Mouse (Mus musculus): ENCODE data around the gene C1qtnf2.

The C1qtnf2 gene

GRCm38 (mm10) chr11:43512661-43513190 is 38.6 kb downstream of the C1qtnf2 start:
- CTCF ChIA-PET = interaction anchor here in 2 of 4 experiments (1.0 to 2.9 kb wide), 5 partner anchors 18 to 87 kb away, joined by 3 to 15 read pairs (median 3); partner anchors contain the start of gene Pttg1 (in 1 of the 2)
- POLR2A ChIA-PET = interaction anchor here in 3 of 4 experiments (0.7 to 2.1 kb wide), 4 partner anchors 14 to 65 kb away, joined by 3 to 11 read pairs (median 4); no protein-coding TSS in a partner anchor

GRCm38 (mm10) chr11:43516344-43517021 is 42.4 kb downstream of the C1qtnf2 start:
- ChIA-PET POLR2A (interaction anchor here (0.5 to 2.3 kb wide), 18 partner anchors 8 to 1261 kb away, joined by 3 to 18 read pairs (median 4); partner anchors contain the start of genes Ccnjl (in 1 of the 4) and Pttg1 (in 1 of the 4)), CTCF (interaction anchor here (0.5 to 2.6 kb wide), 117 partner anchors 8 to 1787 kb away, joined by 3 to 70 read pairs (median 4); partner anchors contain the start of genes Ccnjl (in 4 of the 4), 4933415A04Rik (in 1 of the 4), Fabp6 (in 1 of the 4) and Il12b (in 1 of the 4))

GRCm38 (mm10) chr11:43517641-43518040 is 43.6 kb downstream of the C1qtnf2 start:
- CTCF ChIA-PET = interaction anchor here (0.6 to 2.5 kb wide), 22 partner anchors 8 to 592 kb away, joined by 3 to 52 read pairs (median 8); partner anchors contain the start of gene Ccnjl (in 4 of the 4)
- POLR2A ChIA-PET = interaction anchor here in 1 of 4 experiments (2.3 kb wide), 1 partner anchor 21 kb away, joined by 13 read pairs; no protein-coding TSS in a partner anchor

- POLR2A ChIA-PET = interaction anchor here in 1 of 4 experiments (2.3 kb wide), 1 partner anchor 22 kb away, joined by 13 read pairs; no protein-coding TSS in a partner anchor
- CTCF ChIA-PET = interaction anchor here in 3 of 4 experiments (1.8 to 2.5 kb wide), 6 partner anchors 8 to 57 kb away, joined by 5 to 52 read pairs (median 18); partner anchors contain the start of gene Ccnjl (in 1 of the 3)
These were observed 44.0 kb downstream of the C1qtnf2 start for GRCm38 (mm10) chr11:43518086-43518485.

GRCm38 (mm10) chr11:43518821-43519220 is 44.7 kb downstream of the C1qtnf2 start:
- CTCF ChIA-PET = interaction anchor here in 1 of 4 experiments (0.7 kb wide), 1 partner anchor 12 kb away, joined by 4 read pairs; no protein-coding TSS in a partner anchor
- POLR2A ChIA-PET = no interaction called here

- ChIA-PET POLR2A (interaction anchor here in 1 of 4 experiments (1.1 to 1.8 kb wide), 2 partner anchors 12 to 23 kb away, joined by 3 to 5 read pairs; no protein-coding TSS in a partner anchor), CTCF (interaction anchor here in 1 of 4 experiments (1.0 kb wide), 1 partner anchor 40 kb away, joined by 5 read pairs; no protein-coding TSS in a partner anchor)
These were observed 46.4 kb downstream of the C1qtnf2 start for GRCm38 (mm10) chr11:43520521-43520920.

GRCm38 (mm10) chr11:43528078-43528682 is 54.1 kb downstream of the C1qtnf2 start:
- CTCF ChIA-PET = interaction anchor here (0.7 to 3.5 kb wide), 8 partner anchors 9 to 58 kb away, joined by 3 to 21 read pairs (median 6); no protein-coding TSS in a partner anchor
- POLR2A ChIA-PET = interaction anchor here in 3 of 4 experiments (0.7 to 2.2 kb wide), 8 partner anchors 12 to 102 kb away, joined by 3 to 8 read pairs (median 4); partner anchors contain the start of gene Pttg1 (in 1 of the 3)

- POLR2A ChIA-PET = interaction anchor here in 3 of 4 experiments (0.7 to 2.2 kb wide), 14 partner anchors 12 to 154 kb away, joined by 3 to 8 read pairs (median 4); partner anchors contain the start of gene Pttg1 (in 3 of the 3)
- CTCF ChIA-PET = interaction anchor here (0.6 to 3.5 kb wide), 8 partner anchors 8 to 126 kb away, joined by 3 to 21 read pairs (median 5); no protein-coding TSS in a partner anchor
These were observed 54.8 kb downstream of the C1qtnf2 start, which contains the start of gene Ccnjl for GRCm38 (mm10) chr11:43528683-43529499. Gene Ccnjl, plus strand, starts transcription at chr11:43528784.

GRCm38 (mm10) chr11:43530043-43530442 is 56.0 kb downstream of the C1qtnf2 start:
- POLR2A ChIA-PET = interaction anchor here in 3 of 4 experiments (0.7 to 2.7 kb wide), 9 partner anchors 10 to 110 kb away, joined by 3 to 10 read pairs (median 4); partner anchors contain the start of gene Pttg1 (in 1 of the 3)
- CTCF ChIA-PET = interaction anchor here in 3 of 4 experiments (0.6 to 3.5 kb wide), 5 partner anchors 11 to 76 kb away, joined by 3 to 21 read pairs (median 7); no protein-coding TSS in a partner anchor

- CTCF ChIA-PET = interaction anchor here in 3 of 4 experiments (0.7 to 1.6 kb wide), 7 partner anchors 15 to 54 kb away, joined by 3 to 5 read pairs (median 4); no protein-coding TSS in a partner anchor
These were observed 57.5 kb downstream of the C1qtnf2 start for GRCm38 (mm10) chr11:43531619-43532018.

GRCm38 (mm10) chr11:43537074-43537473 is 63.0 kb downstream of the C1qtnf2 start:
- CTCF ChIA-PET = interaction anchor here in 2 of 4 experiments (1.1 to 1.9 kb wide), 4 partner anchors 8 to 21 kb away, joined by 3 to 6 read pairs (median 4); partner anchors contain the start of gene Ccnjl (in 1 of the 2)
- POLR2A ChIA-PET = interaction anchor here in 2 of 4 experiments (0.6 to 1.2 kb wide), 3 partner anchors 9 to 112 kb away, joined by 3 to 4 read pairs (median 3); no protein-coding TSS in a partner anchor

More at GRCm38 (mm10) chr11:43531619-43532018, 57.5 kb downstream of the C1qtnf2 start:
- POLR2A ChIA-PET = interaction anchor here in 2 of 4 experiments (0.6 to 2.7 kb wide), 4 partner anchors 12 to 39 kb away, joined by 4 to 10 read pairs (median 4); no protein-coding TSS in a partner anchor

- POLR2A ChIA-PET = interaction anchor here in 2 of 4 experiments (0.7 to 2.3 kb wide), 4 partner anchors 10 to 984 kb away, joined by 4 to 8 read pairs (median 4); partner anchors contain the start of gene Ccnjl (in 2 of the 2)
- CTCF ChIA-PET = interaction anchor here in 2 of 4 experiments (0.6 to 1.6 kb wide), 3 partner anchors 23 to 223 kb away, joined by 3 to 4 read pairs (median 3); no protein-coding TSS in a partner anchor
These were observed 65.8 kb downstream of the C1qtnf2 start for GRCm38 (mm10) chr11:43539863-43540262.

Measured in embryonic stem cell, embryonic (primary cell).